Mouse (Mus musculus): Measurements from ENCODE around the gene Cbln1. TPM values are rescaled to one million over a fixed set of nuclear protein-coding genes. Genes with fewer than 3 reads are reported as not detected.
A peak's percentile ranks its signal among the peaks of the same experiment; 100 is the strongest.

Gene Cbln1
- polyA plus RNA-seq, 1 experiment: 0.12 TPM

DNA sequence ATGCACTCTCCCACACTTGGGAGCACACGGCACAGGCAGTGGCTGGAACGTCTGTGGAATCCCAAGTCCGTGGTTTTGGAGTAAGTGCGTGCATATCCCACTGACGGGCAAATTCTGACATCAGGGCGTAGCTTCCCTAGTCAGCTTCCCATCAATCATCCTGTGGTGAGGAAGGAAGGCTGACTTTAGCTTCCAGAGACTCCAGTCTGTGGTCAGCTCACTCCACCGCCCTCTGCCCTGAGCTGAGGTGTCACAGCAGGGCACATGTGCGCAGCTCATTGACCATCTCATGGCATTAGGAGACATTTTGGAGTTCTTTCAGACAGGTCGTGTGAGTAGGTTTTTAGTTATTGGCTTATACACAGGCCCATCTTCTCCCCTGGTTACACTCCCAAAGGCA is 34.6 kb upstream of the Cbln1 start:
- TF ChIP-seq MAX (IDR thresholded peaks at IDR 0.05) (peak; percentile 95), CTCF (IDR thresholded peaks at IDR 0.05; ENCODE audit: control insufficient read depth, insufficient read depth, insufficient read length) (no peak), MYOD1 (IDR thresholded peaks at IDR 0.05; ENCODE audit: control insufficient read depth, insufficient read length, low read depth) (peak; percentile 37)
- no peak overlapping the region for H3K4me3 ChIP-seq (ENCODE audit: insufficient read depth, poor library complexity, severe bottlenecking)
- peaks cover 1% of the 10 kb centered on the region for H3K79me3 ChIP-seq (ENCODE audit: low read depth)
- no peak overlapping the region for H3ac ChIP-seq (ENCODE audit: control insufficient read depth, insufficient read length, low read depth)
- no peaks in the 10 kb centered on the region for H3K79me2 ChIP-seq (ENCODE audit: control insufficient read depth, insufficient read depth)
- H3K36me3 ChIP-seq (ENCODE audit: control insufficient read depth, insufficient read depth): no peaks in the 10 kb centered on the region
- H3K27me3 ChIP-seq (ENCODE audit: control insufficient read depth, insufficient read depth, insufficient read length): no peaks in the 10 kb centered on the region

DNA sequence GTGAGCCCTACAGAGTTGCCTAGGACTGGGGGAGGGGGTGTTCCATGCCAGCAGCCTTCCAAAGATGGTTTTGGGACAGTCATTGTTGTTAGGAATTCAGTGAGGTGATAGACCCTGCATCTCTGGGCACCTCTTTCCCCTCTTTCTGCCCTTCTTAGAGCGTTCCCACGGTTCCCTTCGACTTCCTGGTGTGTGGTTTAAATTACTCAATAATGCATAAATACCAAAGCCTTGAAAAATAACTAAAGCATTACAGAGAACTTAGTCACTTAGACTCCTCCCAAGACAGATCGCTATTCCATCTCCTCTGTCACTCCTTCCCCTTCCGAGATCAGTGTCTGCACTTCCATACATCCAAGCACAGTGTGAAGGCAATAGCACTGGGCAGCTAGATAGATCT is 32.0 kb upstream of the Cbln1 start:
- Histone ChIP-seq H3K79me3 (ENCODE audit: low read depth) (no peaks in the 10 kb centered on the region), H3K79me2 (ENCODE audit: control insufficient read depth, insufficient read depth) (no peaks in the 10 kb centered on the region), H3K4me3 (ENCODE audit: insufficient read depth, poor library complexity, severe bottlenecking) (no peak overlapping the region), H3K36me3 (ENCODE audit: control insufficient read depth, insufficient read depth) (no peaks in the 10 kb centered on the region), H3ac (ENCODE audit: control insufficient read depth, insufficient read length, low read depth) (no peak overlapping the region), H3K27me3 (ENCODE audit: control insufficient read depth, insufficient read depth, insufficient read length) (no peaks in the 10 kb centered on the region)
- TF ChIP-seq CEBPB (IDR thresholded peaks at IDR 0.05; ENCODE audit: low read depth) (peak; percentile 89), FOSL1 (IDR thresholded peaks at IDR 0.05; ENCODE audit: insufficient read depth, low read length, poor library complexity, severe bottlenecking) (no peak)

DNA sequence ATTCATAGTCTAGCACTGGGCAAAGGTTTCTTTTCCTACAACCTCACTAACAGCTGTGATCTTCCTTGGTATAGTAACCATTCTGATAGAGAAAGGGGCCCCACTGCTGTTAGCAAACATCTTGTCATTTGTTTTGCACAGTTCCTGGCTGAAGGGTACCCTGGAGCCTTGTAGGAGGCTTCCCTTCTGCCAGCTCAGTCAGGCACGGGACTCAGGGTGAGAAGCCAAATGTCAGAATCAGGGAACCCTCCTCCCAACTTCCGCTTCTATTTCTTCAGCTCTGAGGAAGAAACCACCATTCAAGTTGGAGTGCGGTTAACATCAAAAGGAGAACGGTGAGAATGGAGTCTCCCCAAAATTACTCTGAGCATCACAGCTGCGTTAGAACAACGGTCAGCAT is 30.3 kb upstream of the Cbln1 start:
- Histone ChIP-seq H3K79me2 (ENCODE audit: control insufficient read depth, insufficient read depth) (no peaks in the 10 kb centered on the region), H3K27me3 (ENCODE audit: control insufficient read depth, insufficient read depth, insufficient read length) (no peaks in the 10 kb centered on the region), H3K4me3 (ENCODE audit: insufficient read depth, poor library complexity, severe bottlenecking) (no peak overlapping the region), H3ac (ENCODE audit: control insufficient read depth, insufficient read length, low read depth) (no peak overlapping the region), H3K36me3 (ENCODE audit: control insufficient read depth, insufficient read depth) (no peaks in the 10 kb centered on the region), H3K79me3 (ENCODE audit: low read depth) (no peaks in the 10 kb centered on the region)
- TF ChIP-seq CEBPB (IDR thresholded peaks at IDR 0.05; ENCODE audit: low read depth) (no peak), MAX (IDR thresholded peaks at IDR 0.05) (no peak), MYOG (IDR thresholded peaks at IDR 0.05; ENCODE audit: control insufficient read depth, extremely low read depth, insufficient read length) (no peak), MYOD1 (IDR thresholded peaks at IDR 0.05; ENCODE audit: control insufficient read depth, insufficient read length, low read depth) (no peak), FOSL1 (IDR thresholded peaks at IDR 0.05; ENCODE audit: insufficient read depth, low read length, poor library complexity, severe bottlenecking) (no peak), CTCF (IDR thresholded peaks at IDR 0.05; ENCODE audit: control insufficient read depth, insufficient read depth, insufficient read length) (no peak), USF1 (IDR thresholded peaks at IDR 0.05; ENCODE audit: low read depth) (no peak)

DNA sequence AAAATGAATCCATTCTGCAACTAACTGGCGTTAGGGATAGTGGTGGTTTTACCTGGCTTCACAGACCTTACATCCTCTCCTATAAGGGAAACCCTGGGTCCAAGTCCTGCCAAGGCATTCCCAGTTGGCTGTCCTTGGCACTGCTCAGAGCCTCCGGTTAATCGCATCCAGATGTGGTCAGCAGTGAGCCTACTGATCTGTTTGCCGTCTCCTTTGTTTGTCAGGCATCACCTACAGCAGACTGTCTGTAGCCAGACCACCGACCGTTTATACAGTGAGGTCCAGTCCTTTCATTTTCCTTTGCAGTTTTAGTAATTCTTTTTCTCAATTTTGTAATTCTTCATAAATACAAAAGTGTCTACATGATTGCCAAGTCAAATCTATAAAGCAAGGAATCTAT is 25.2 kb upstream of the Cbln1 start:
- H3K79me3 ChIP-seq (ENCODE audit: low read depth): peaks cover 1% of the 10 kb centered on the region
- no peaks in the 10 kb centered on the region for H3K36me3 ChIP-seq (ENCODE audit: control insufficient read depth, insufficient read depth)
- no peaks in the 10 kb centered on the region for H3K79me2 ChIP-seq (ENCODE audit: control insufficient read depth, insufficient read depth)
- no peak overlapping the region for H3K4me3 ChIP-seq (ENCODE audit: insufficient read depth, poor library complexity, severe bottlenecking)
- TF ChIP-seq MYOD1 (IDR thresholded peaks at IDR 0.05; ENCODE audit: control insufficient read depth, insufficient read length, low read depth) (no peak), MAX (IDR thresholded peaks at IDR 0.05) (no peak), FOSL1 (IDR thresholded peaks at IDR 0.05; ENCODE audit: insufficient read depth, low read length, poor library complexity, severe bottlenecking) (no peak), USF1 (IDR thresholded peaks at IDR 0.05; ENCODE audit: low read depth) (no peak)
- H3K27me3 ChIP-seq (ENCODE audit: control insufficient read depth, insufficient read depth, insufficient read length): no peaks in the 10 kb centered on the region
- H3ac ChIP-seq (ENCODE audit: control insufficient read depth, insufficient read length, low read depth): no peak overlapping the region

DNA sequence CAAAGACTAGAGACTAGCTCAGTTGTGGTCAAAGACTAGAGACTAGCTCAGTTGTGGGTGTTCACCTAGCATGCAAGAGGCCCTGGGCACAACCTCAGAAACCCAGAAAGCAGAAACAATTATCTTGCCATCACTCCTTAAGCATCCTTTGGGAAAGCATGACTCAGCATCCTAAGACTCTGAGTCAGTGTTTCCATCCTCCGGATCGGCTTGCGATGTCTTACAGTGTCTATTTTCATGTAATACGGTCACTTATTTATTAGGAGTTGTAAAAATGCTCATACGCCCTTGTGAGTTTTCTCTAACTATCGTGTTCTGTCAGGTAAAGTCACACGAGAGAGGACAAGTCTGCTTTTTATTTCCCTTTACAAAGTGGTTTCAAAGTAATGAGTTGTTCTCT is 24.1 kb upstream of the Cbln1 start:
- TF ChIP-seq MYOD1 (IDR thresholded peaks at IDR 0.05; ENCODE audit: control insufficient read depth, insufficient read length, low read depth) (no peak), CTCF (IDR thresholded peaks at IDR 0.05; ENCODE audit: control insufficient read depth, insufficient read depth, insufficient read length) (no peak), FOSL1 (IDR thresholded peaks at IDR 0.05; ENCODE audit: insufficient read depth, low read length, poor library complexity, severe bottlenecking) (peak; percentile 97)

DNA sequence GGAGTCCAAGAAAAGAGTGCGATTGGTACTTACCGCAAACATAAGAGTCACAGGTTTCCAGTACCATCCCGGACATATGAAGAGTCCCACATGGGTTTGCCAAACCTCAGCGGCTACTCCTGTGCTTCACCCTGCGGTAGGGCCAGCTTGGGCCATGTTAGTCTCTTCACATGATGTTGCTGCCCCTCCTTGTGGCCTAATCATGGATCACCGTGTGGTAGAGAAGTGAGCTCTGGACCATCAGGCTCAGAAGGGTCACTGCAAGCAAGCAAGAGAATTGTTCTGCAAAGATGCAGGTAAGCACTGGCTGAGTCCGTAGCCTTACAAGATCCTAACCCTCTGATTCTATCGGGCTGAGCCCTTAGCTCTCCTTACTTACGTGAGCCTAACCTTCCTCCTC is 22.5 kb upstream of the Cbln1 start:
- Histone ChIP-seq H3ac (ENCODE audit: control insufficient read depth, insufficient read length, low read depth) (peak overlapping the region; percentile 12), H3K27me3 (ENCODE audit: control insufficient read depth, insufficient read depth, insufficient read length) (no peaks in the 10 kb centered on the region), H3K36me3 (ENCODE audit: control insufficient read depth, insufficient read depth) (no peaks in the 10 kb centered on the region), H3K79me2 (ENCODE audit: control insufficient read depth, insufficient read depth) (no peaks in the 10 kb centered on the region), H3K4me3 (ENCODE audit: insufficient read depth, poor library complexity, severe bottlenecking) (no peak overlapping the region), H3K79me3 (ENCODE audit: low read depth) (peaks cover 1% of the 10 kb centered on the region)
- TF ChIP-seq MYOG (IDR thresholded peaks at IDR 0.05; ENCODE audit: control insufficient read depth, extremely low read depth, insufficient read length) (no peak), USF1 (IDR thresholded peaks at IDR 0.05; ENCODE audit: low read depth) (no peak), FOSL1 (IDR thresholded peaks at IDR 0.05; ENCODE audit: insufficient read depth, low read length, poor library complexity, severe bottlenecking) (no peak), MAX (IDR thresholded peaks at IDR 0.05) (no peak), CTCF (IDR thresholded peaks at IDR 0.05; ENCODE audit: control insufficient read depth, insufficient read depth, insufficient read length) (peak; percentile 37), MYOD1 (IDR thresholded peaks at IDR 0.05; ENCODE audit: control insufficient read depth, insufficient read length, low read depth) (peak; percentile 19)

More for the DNA sequence above, 24.1 kb upstream of the Cbln1 start:
- no peaks in the 10 kb centered on the region for H3K27me3 ChIP-seq (ENCODE audit: control insufficient read depth, insufficient read depth, insufficient read length)
- no peak overlapping the region for H3ac ChIP-seq (ENCODE audit: control insufficient read depth, insufficient read length, low read depth)
- no peaks in the 10 kb centered on the region for H3K79me2 ChIP-seq (ENCODE audit: control insufficient read depth, insufficient read depth)
- peaks cover 1% of the 10 kb centered on the region for H3K79me3 ChIP-seq (ENCODE audit: low read depth)
- no peaks in the 10 kb centered on the region for H3K36me3 ChIP-seq (ENCODE audit: control insufficient read depth, insufficient read depth)
- no peak overlapping the region for H3K4me3 ChIP-seq (ENCODE audit: insufficient read depth, poor library complexity, severe bottlenecking)

All from C2C12 (cell line).